Mouse (Mus musculus): ENCODE results near the gene Apbb2. TPM values are rescaled to one million over a fixed set of nuclear protein-coding genes. Genes with fewer than 3 reads are reported as not detected.

Apbb2 gene
- total RNA-seq, 2 experiments from 2014 or later: 65.5 to 66.8 TPM

- no peak for DNase-seq (ENCODE audit: low spot score in 2 of 2)
Measured at GRCm38 (mm10) chr5:66350611-66351010, 268.0 kb downstream of the Apbb2 start.

GRCm38 (mm10) chr5:66348421-66348820, 270.2 kb downstream of the Apbb2 start:
- DNase-seq (ENCODE audit: low spot score in 2 of 2): no peak

GRCm38 (mm10) chr5:66346756-66347155, 271.8 kb downstream of the Apbb2 start:
- no peak for DNase-seq (ENCODE audit: low spot score in 2 of 2)

- DNase-seq (ENCODE audit: low spot score in 2 of 2): no peak
Measured at GRCm38 (mm10) chr5:66345140-66345539, 273.4 kb downstream of the Apbb2 start.

- no peak for DNase-seq (ENCODE audit: low spot score in 2 of 2)
Measured at GRCm38 (mm10) chr5:66344182-66344581, 274.4 kb downstream of the Apbb2 start.

GRCm38 (mm10) chr5:66342285-66342684, 276.3 kb downstream of the Apbb2 start:
- DNase-seq (ENCODE audit: low spot score in 2 of 2): no peak

- DNase-seq (ENCODE audit: low spot score in 2 of 2): no peak
Measured at GRCm38 (mm10) chr5:66341848-66342247, 276.7 kb downstream of the Apbb2 start.

GRCm38 (mm10) chr5:66340356-66341102, 278.1 kb downstream of the Apbb2 start:
- no peak for DNase-seq (ENCODE audit: low spot score in 2 of 2)

GRCm38 (mm10) chr5:66338583-66338982, 280.0 kb downstream of the Apbb2 start:
- peak; percentile 55 to 62 for DNase-seq (ENCODE audit: low spot score in 2 of 2)

GRCm38 (mm10) chr5:66337969-66338345, 280.6 kb downstream of the Apbb2 start:
- DNase-seq (ENCODE audit: low spot score in 2 of 2): peak; percentile 42 to 69

- DNase-seq (ENCODE audit: low spot score in 2 of 2): peak in 1 of 2 experiments; percentile 52
Measured at GRCm38 (mm10) chr5:66337025-66337968, 281.3 kb downstream of the Apbb2 start.

- no peak for DNase-seq (ENCODE audit: low spot score in 2 of 2)
Measured at GRCm38 (mm10) chr5:66330806-66331205, 287.8 kb downstream of the Apbb2 start.

- no peak for DNase-seq (ENCODE audit: low spot score in 2 of 2)
Measured at GRCm38 (mm10) chr5:66328766-66329165, 289.8 kb downstream of the Apbb2 start.

- no peak for DNase-seq (ENCODE audit: low spot score in 2 of 2)
Measured at GRCm38 (mm10) chr5:66327949-66328726, 290.4 kb downstream of the Apbb2 start.

- DNase-seq (ENCODE audit: low spot score in 2 of 2): no peak
Measured at GRCm38 (mm10) chr5:66326395-66326794, 292.2 kb downstream of the Apbb2 start.

- peak in 1 of 2 experiments; percentile 43 for DNase-seq (ENCODE audit: low spot score in 2 of 2)
Measured at GRCm38 (mm10) chr5:66323603-66324002, 295.0 kb downstream of the Apbb2 start.

- DNase-seq (ENCODE audit: low spot score in 2 of 2): no peak
Measured at GRCm38 (mm10) chr5:66323131-66323530, 295.5 kb downstream of the Apbb2 start.

- no peak for DNase-seq (ENCODE audit: low spot score in 2 of 2)
Measured at GRCm38 (mm10) chr5:66319827-66320404, 298.7 kb downstream of the Apbb2 start.

- peak in 1 of 2 experiments; percentile 65 for DNase-seq (ENCODE audit: low spot score in 2 of 2)
Measured at GRCm38 (mm10) chr5:66319341-66319740, 299.2 kb downstream of the Apbb2 start.

- DNase-seq (ENCODE audit: low spot score in 2 of 2): peak in 1 of 2 experiments; percentile 41
Measured at GRCm38 (mm10) chr5:66315791-66316190, 302.8 kb downstream of the Apbb2 start.

GRCm38 (mm10) chr5:66310806-66311205, 307.8 kb downstream of the Apbb2 start:
- DNase-seq (ENCODE audit: low spot score in 2 of 2): peak in 1 of 2 experiments; percentile 7

All from layer of hippocampus, postnatal 10 days (tissue).